Mouse (Mus musculus): Measurements from ENCODE around the gene Cebpa.

Cebpa gene

GRCm38 (mm10) chr7:35118841-35119413 lies at the start of gene Cebpa:
TSS of gene Cebpa (plus strand) at chr7:35119293.
- DNase-seq, result peak; percentile 97

- no peak for DNase-seq
Measured at GRCm38 (mm10) chr7:35076645-35077044, 42.4 kb upstream of the Cebpa start.

GRCm38 (mm10) chr7:35080843-35081338 lies 38.2 kb upstream of the Cebpa start:
- peak; percentile 74 for DNase-seq

- no peak for DNase-seq
Measured at GRCm38 (mm10) chr7:35081406-35082104, 37.5 kb upstream of the Cebpa start.

GRCm38 (mm10) chr7:35084565-35085360 lies 34.3 kb upstream of the Cebpa start:
- DNase-seq, result no peak

- peak; percentile 35 for DNase-seq
Measured at GRCm38 (mm10) chr7:35086271-35086861, 32.7 kb upstream of the Cebpa start.

GRCm38 (mm10) chr7:35090550-35090949 lies 28.5 kb upstream of the Cebpa start:
- DNase-seq, result no peak

- DNase-seq, result no peak
Measured at GRCm38 (mm10) chr7:35094975-35095678, 24.0 kb upstream of the Cebpa start.

GRCm38 (mm10) chr7:35098777-35099176 lies 20.3 kb upstream of the Cebpa start:
- DNase-seq, result no peak

- no peak for DNase-seq
Measured at GRCm38 (mm10) chr7:35099528-35099927, 19.6 kb upstream of the Cebpa start.

GRCm38 (mm10) chr7:35106614-35107013 lies 12.5 kb upstream of the Cebpa start:
- DNase-seq, result no peak

GRCm38 (mm10) chr7:35107630-35108029 lies 11.5 kb upstream of the Cebpa start:
- no peak for DNase-seq

GRCm38 (mm10) chr7:35108046-35108445 lies 11.0 kb upstream of the Cebpa start:
- DNase-seq, result no peak

- DNase-seq, result no peak
Measured at GRCm38 (mm10) chr7:35108663-35109062, 10.4 kb upstream of the Cebpa start.

- peak; percentile 76 for DNase-seq
Measured at GRCm38 (mm10) chr7:35113136-35113535, 6.0 kb upstream of the Cebpa start.

- no peak for DNase-seq
Measured at GRCm38 (mm10) chr7:35113721-35114120, 5.4 kb upstream of the Cebpa start.

- no peak for DNase-seq
Measured at GRCm38 (mm10) chr7:35116524-35116923, 2.6 kb upstream of the Cebpa start.

GRCm38 (mm10) chr7:35117052-35117451 lies 2.0 kb upstream of the Cebpa start:
- DNase-seq, result peak; percentile 35

GRCm38 (mm10) chr7:35117761-35118098 lies 1.4 kb upstream of the Cebpa start:
- no peak for DNase-seq

- peak; percentile 85 for DNase-seq
Measured at GRCm38 (mm10) chr7:35118099-35118781, 853 bp upstream of the Cebpa start.

- peak; percentile 58 for DNase-seq
Measured at GRCm38 (mm10) chr7:35119506-35120145, 533 bp downstream of the Cebpa start.

Measured in lung, postnatal 10 days (tissue).